Mouse (Mus musculus): ENCODE data around the gene Ppp4c. TPM values are rescaled to one million over a fixed set of nuclear protein-coding genes. Genes with fewer than 3 reads are reported as not detected.

Ppp4c gene
- polyA plus RNA-seq, 1 experiment, result 135 TPM

GRCm38 (mm10) chr7:126775185-126775977, 16.9 kb downstream of the Ppp4c start:
- WGBS, result 69% methylated on average over 10 of the region's 10 CpGs
- no peak overlapping the region for H3K4me3 ChIP-seq (ENCODE audit: insufficient read depth, low read depth, low read length)
- DNase-seq, result no peak
- H3K27me3 ChIP-seq (replicated peaks; ENCODE audit: control insufficient read depth, insufficient read depth, low read length), result no peaks in the 10 kb centered on the region
- H3K36me3 ChIP-seq (ENCODE audit: control insufficient read depth, insufficient read depth, low read length), result no peaks in the 10 kb centered on the region; the same call in 1 of the 2 replicates
- TF ChIP-seq CTCF (conservative IDR thresholded peaks at IDR 0.05; ENCODE audit: insufficient read depth, insufficient read length, low read depth, low read length) (peak; percentile 43; the same call in 1 of the 2 replicates), POLR2A (IDR thresholded peaks at IDR 0.05; ENCODE audit: low read depth, low read length) (no peak)
- H3K27ac ChIP-seq (ENCODE audit: insufficient read depth, low read depth, low read length), result peak overlapping the region; percentile 26; the same call in 1 of the 2 replicates
- peaks cover 21% of the 10 kb centered on the region; the same call in 1 of the 2 replicates for H3K4me1 ChIP-seq (ENCODE audit: control insufficient read depth, insufficient read depth, low read length)

GRCm38 (mm10) chr7:126774463-126774862, 17.8 kb downstream of the Ppp4c start:
- no peaks in the 10 kb centered on the region; the same call in 1 of the 2 replicates for H3K36me3 ChIP-seq (ENCODE audit: control insufficient read depth, insufficient read depth, low read length)
- H3K4me1 ChIP-seq (ENCODE audit: control insufficient read depth, insufficient read depth, low read length), result peaks cover 17% of the 10 kb centered on the region; the same call in 1 of the 2 replicates
- 59% methylated on average over 2 of the region's 2 CpGs for whole genome bisulfite sequencing
- no peaks in the 10 kb centered on the region for H3K27me3 ChIP-seq (replicated peaks; ENCODE audit: control insufficient read depth, insufficient read depth, low read length)
- H3K27ac ChIP-seq (ENCODE audit: insufficient read depth, low read depth, low read length), result 0 out of 2 replicates have a peak overlapping the region, but pooled peaks have one; percentile 2
- TF ChIP-seq POLR2A (IDR thresholded peaks at IDR 0.05; ENCODE audit: low read depth, low read length) (no peak), CTCF (conservative IDR thresholded peaks at IDR 0.05; ENCODE audit: insufficient read depth, insufficient read length, low read depth, low read length) (no peak)
- H3K4me3 ChIP-seq (ENCODE audit: insufficient read depth, low read depth, low read length), result no peak overlapping the region
- no peak for DNase-seq

GRCm38 (mm10) chr7:126773351-126773750, 18.9 kb downstream of the Ppp4c start:
- DNase-seq, result no peak
- no peaks in the 10 kb centered on the region for H3K27me3 ChIP-seq (replicated peaks; ENCODE audit: control insufficient read depth, insufficient read depth, low read length)
- H3K36me3 ChIP-seq (ENCODE audit: control insufficient read depth, insufficient read depth, low read length), result no peaks in the 10 kb centered on the region; the same call in 1 of the 2 replicates
- TF ChIP-seq CTCF (conservative IDR thresholded peaks at IDR 0.05; ENCODE audit: insufficient read depth, insufficient read length, low read depth, low read length), result no peak
- no peak for TF ChIP-seq POLR2A (IDR thresholded peaks at IDR 0.05; ENCODE audit: low read depth, low read length)
- no peak overlapping the region for H3K4me3 ChIP-seq (ENCODE audit: insufficient read depth, low read depth, low read length)
- H3K27ac ChIP-seq (ENCODE audit: insufficient read depth, low read depth, low read length), result no peak overlapping the region
- peaks cover 17% of the 10 kb centered on the region; the same call in 1 of the 2 replicates for H3K4me1 ChIP-seq (ENCODE audit: control insufficient read depth, insufficient read depth, low read length)
- 79% methylated on average over 2 of the region's 2 CpGs for WGBS

GRCm38 (mm10) chr7:126770784-126771183, 21.5 kb downstream of the Ppp4c start:
- H3K4me1 ChIP-seq (ENCODE audit: control insufficient read depth, insufficient read depth, low read length), result peaks cover 4% of the 10 kb centered on the region; the same call in 1 of the 2 replicates
- H3K36me3 ChIP-seq (ENCODE audit: control insufficient read depth, insufficient read depth, low read length), result no peaks in the 10 kb centered on the region
- no peaks in the 10 kb centered on the region for H3K27me3 ChIP-seq (replicated peaks; ENCODE audit: control insufficient read depth, insufficient read depth, low read length)
- no peak overlapping the region for H3K4me3 ChIP-seq (ENCODE audit: insufficient read depth, low read depth, low read length)
- no peak for TF ChIP-seq POLR2A (IDR thresholded peaks at IDR 0.05; ENCODE audit: low read depth, low read length)
- no peak for TF ChIP-seq CTCF (conservative IDR thresholded peaks at IDR 0.05; ENCODE audit: insufficient read depth, insufficient read length, low read depth, low read length)
- no peak for DNase-seq
- H3K27ac ChIP-seq (ENCODE audit: insufficient read depth, low read depth, low read length), result no peak overlapping the region
- WGBS, result 85% methylated on average over 12 of the region's 12 CpGs

- WGBS, result 64% methylated on average over 8 of the region's 8 CpGs
- Histone ChIP-seq H3K4me3 (ENCODE audit: insufficient read depth, low read depth, low read length) (no peak overlapping the region), H3K4me1 (ENCODE audit: control insufficient read depth, insufficient read depth, low read length) (no peaks in the 10 kb centered on the region; the same call in 1 of the 2 replicates), H3K27ac (ENCODE audit: insufficient read depth, low read depth, low read length) (no peak overlapping the region), H3K27me3 (replicated peaks; ENCODE audit: control insufficient read depth, insufficient read depth, low read length) (no peaks in the 10 kb centered on the region), H3K36me3 (ENCODE audit: control insufficient read depth, insufficient read depth, low read length) (no peaks in the 10 kb centered on the region; the same call in 1 of the 2 replicates)
- no peak for TF ChIP-seq CTCF (conservative IDR thresholded peaks at IDR 0.05; ENCODE audit: insufficient read depth, insufficient read length, low read depth, low read length)
- no peak for TF ChIP-seq POLR2A (IDR thresholded peaks at IDR 0.05; ENCODE audit: low read depth, low read length)
- DNase-seq, result peak; percentile 57
Observed at GRCm38 (mm10) chr7:126767001-126767400, 25.3 kb downstream of the Ppp4c start.

- H3K27me3 ChIP-seq (replicated peaks; ENCODE audit: control insufficient read depth, insufficient read depth, low read length), result no peaks in the 10 kb centered on the region
- peak; percentile 69 for DNase-seq
- H3K36me3 ChIP-seq (ENCODE audit: control insufficient read depth, insufficient read depth, low read length), result no peaks in the 10 kb centered on the region; the same call in 1 of the 2 replicates
- peak within 1 kb of the TSS; percentile 10; the same call in 1 of the 2 replicates for H3K4me3 ChIP-seq (ENCODE audit: insufficient read depth, low read depth, low read length)
- no peaks in the 10 kb centered on the region; the same call in 1 of the 2 replicates for H3K4me1 ChIP-seq (ENCODE audit: control insufficient read depth, insufficient read depth, low read length)
- TF ChIP-seq CTCF (conservative IDR thresholded peaks at IDR 0.05; ENCODE audit: insufficient read depth, insufficient read length, low read depth, low read length), result no peak
- no peak for TF ChIP-seq POLR2A (IDR thresholded peaks at IDR 0.05; ENCODE audit: low read depth, low read length)
- 68% methylated on average over 16 of the region's 16 CpGs for WGBS
- no peak within 1 kb of the TSS for H3K27ac ChIP-seq (ENCODE audit: insufficient read depth, low read depth, low read length)
Observed at GRCm38 (mm10) chr7:126766201-126766600, 26.1 kb downstream of the Ppp4c start, which contains the start of gene Gdpd3. Gdpd3 (plus strand) TSS chr7:126766334.

- H3K27ac ChIP-seq (ENCODE audit: insufficient read depth, low read depth, low read length), result no peak overlapping the region
- DNase-seq, result no peak
- H3K4me3 ChIP-seq (ENCODE audit: insufficient read depth, low read depth, low read length), result no peak overlapping the region
- TF ChIP-seq POLR2A (IDR thresholded peaks at IDR 0.05; ENCODE audit: low read depth, low read length) (no peak), CTCF (conservative IDR thresholded peaks at IDR 0.05; ENCODE audit: insufficient read depth, insufficient read length, low read depth, low read length) (no peak)
- H3K27me3 ChIP-seq (replicated peaks; ENCODE audit: control insufficient read depth, insufficient read depth, low read length), result no peaks in the 10 kb centered on the region
- no peaks in the 10 kb centered on the region; the same call in 1 of the 2 replicates for H3K4me1 ChIP-seq (ENCODE audit: control insufficient read depth, insufficient read depth, low read length)
- no peaks in the 10 kb centered on the region; the same call in 1 of the 2 replicates for H3K36me3 ChIP-seq (ENCODE audit: control insufficient read depth, insufficient read depth, low read length)
- WGBS, result 89% methylated on average over 9 of the region's 9 CpGs
Observed at GRCm38 (mm10) chr7:126765540-126765939, 26.8 kb downstream of the Ppp4c start.
